Mouse (Mus musculus) kidney, embryonic 14.5 days (tissue): ENCODE results near the gene Tmem140. TPM values are rescaled to one million over a fixed set of nuclear protein-coding genes. Genes with fewer than 3 reads are reported as not detected.

ENCODE experiments used
- ATAC-seq: fragments of 200-750 bp; cut with Nextera tagmentation; 2 replicates; pipeline ENCODE4 v1.8.0; 2017; ENCODE audit warnings: moderate number of reproducible peaks, mild to moderate bottlenecking, moderate TSS enrichment, moderate library complexity; ENCODE audit not compliant: low FRiP score, low TSS enrichment
- H3K27ac ChIP-seq: fragments of 300-500 bp; sonication (generic); 2 replicates; pipeline ENCODE4 v1.5.1; 2014; ENCODE audit warnings: low read depth, mild to moderate bottlenecking, low read length, moderate library complexity, mixed read lengths
- H3K27me3 ChIP-seq: fragments of 300-500 bp; sonication (generic); 2 replicates; pipeline ENCODE4 v1.6.1; 2014; ENCODE audit warnings: mild to moderate bottlenecking, low read length; ENCODE audit not compliant: control insufficient read depth, insufficient read depth
- H3K36me3 ChIP-seq: fragments of 300-500 bp; sonication (generic); 2 replicates; pipeline ENCODE4 v1.6.1; 2014; ENCODE audit warnings: low read length, mixed read lengths; ENCODE audit not compliant: control insufficient read depth, insufficient read depth
- H3K4me1 ChIP-seq: fragments of 300-500 bp; sonication (generic); 2 replicates; pipeline ENCODE4 v1.6.1; 2014; ENCODE audit warnings: low read length, mixed read lengths; ENCODE audit not compliant: control insufficient read depth, insufficient read depth
- H3K4me2 ChIP-seq: fragments of 300-500 bp; sonication (generic); replicated peaks from 2 replicates; pipeline ENCODE4 v1.6.1; 2014; ENCODE audit warnings: low read depth, mild to moderate bottlenecking, low read length
- H3K4me3 ChIP-seq: fragments of 300-500 bp; sonication (generic); 2 replicates; pipeline ENCODE4 v1.5.1; 2014; ENCODE audit warnings: mild to moderate bottlenecking, low read length
- H3K9ac ChIP-seq: fragments of 300-500 bp; sonication (generic); 2 replicates; pipeline ENCODE4 v1.6.1; 2014; ENCODE audit warnings: low read depth, mild to moderate bottlenecking, low read length, moderate library complexity
- H3K9me3 ChIP-seq: fragments of 300-500 bp; sonication (generic); 2 replicates; pipeline ENCODE4 v1.6.1; 2016; ENCODE audit warnings: low read length; ENCODE audit not compliant: control insufficient read depth
- WGBS: fragments of 180-500 bp; shearing (Covaris S2); extraction: QIAGEN DNeasy Blood & Tissue Kit; methylation state at CpG from one replicate; pipeline ENCODE4 v1.1.7; 2014; 5-methylcytosine and 5-hydroxymethylcytosine counted together
- polyA plus RNA-seq: library from polyadenylated mRNA; unstranded; fragments of >200 nt; fragmentation: Nextera tagmentation; extraction: Ambion mirVana; gene quantifications from 2 replicates; pipeline ENCODE4 v1.2.1, GENCODE M21; 2014

The Tmem140 gene
- polyA plus RNA-seq, 1 experiment from 2014 or later = 0.64 TPM

DNA sequence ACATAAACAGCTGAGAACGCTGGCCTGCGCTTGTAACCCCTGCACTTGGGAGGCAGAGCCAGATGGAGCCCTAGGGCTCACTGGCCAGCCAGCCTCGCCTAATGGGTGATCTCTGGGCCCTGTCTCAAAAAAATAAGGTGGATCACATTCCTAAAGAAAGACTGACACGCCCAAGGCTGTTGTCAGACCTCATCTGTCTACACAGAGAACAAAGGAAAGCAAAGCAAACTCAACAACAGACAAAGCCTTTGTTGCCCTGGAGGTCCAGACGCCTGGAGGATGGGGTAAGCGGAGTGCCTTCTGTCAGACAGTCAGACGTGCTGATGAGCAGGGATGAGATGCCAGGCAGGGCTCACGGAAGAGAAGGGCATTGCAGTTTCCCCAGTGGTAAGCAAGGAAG is 3.8 kb downstream of the Tmem140 start:
- H3K27me3 ChIP-seq = no peaks in the 10 kb centered on the region
- H3K4me3 ChIP-seq = no peak overlapping the region
- 65% methylated on average over 8 of the region's 8 CpGs for WGBS
- H3K36me3 ChIP-seq = no peaks in the 10 kb centered on the region
- no peak overlapping the region for H3K4me2 ChIP-seq
- H3K27ac ChIP-seq = 0 out of 2 replicates have a peak overlapping the region, but pooled peaks have one; percentile 6
- no peak for ATAC-seq
- H3K9me3 ChIP-seq = no peaks in the 10 kb centered on the region
- H3K9ac ChIP-seq = no peak overlapping the region
- H3K4me1 ChIP-seq = peaks cover 13% of the 10 kb centered on the region; the same call in 1 of the 2 replicates

DNA sequence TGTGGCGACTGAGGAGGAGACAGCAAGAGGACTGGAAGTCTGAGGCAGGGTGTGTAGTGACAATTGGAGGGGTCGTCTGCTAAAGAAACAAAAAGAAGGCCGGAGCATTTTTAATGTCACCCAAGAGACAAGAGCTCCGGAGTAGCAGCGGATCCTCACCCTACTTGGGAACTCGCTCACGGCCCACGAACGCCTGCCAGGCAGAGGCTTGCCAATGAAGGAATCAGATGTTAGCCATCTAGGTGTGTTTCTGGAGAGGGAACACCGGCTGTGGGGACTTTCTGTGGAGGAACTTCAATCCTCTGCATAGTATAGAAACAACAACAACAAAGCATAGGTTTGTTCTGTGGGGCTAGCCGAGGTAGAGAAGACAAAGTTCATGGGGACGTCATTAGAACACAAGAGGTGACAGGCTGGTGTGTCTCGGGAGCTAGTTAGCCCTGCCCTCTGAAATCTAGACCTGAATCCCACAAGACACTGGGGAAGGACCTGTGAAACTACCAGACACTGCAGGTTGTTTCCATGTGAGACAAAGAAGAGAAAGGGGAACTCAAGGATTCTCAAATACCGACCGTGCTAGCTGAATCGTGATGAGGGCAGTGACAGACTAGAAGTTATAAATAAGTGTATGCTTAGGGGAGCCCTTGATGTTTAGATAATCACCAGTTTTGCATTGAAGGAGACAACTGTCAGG is 4.5 kb downstream of the Tmem140 start:
- 73% methylated on average over 16 of the region's 16 CpGs for WGBS
- ATAC-seq = no peak
- no peak overlapping the region for H3K4me3 ChIP-seq
- no peaks in the 10 kb centered on the region for H3K36me3 ChIP-seq
- H3K4me1 ChIP-seq = peaks cover 13% of the 10 kb centered on the region; the same call in 1 of the 2 replicates
- no peaks in the 10 kb centered on the region for H3K27me3 ChIP-seq
- H3K27ac ChIP-seq = no peak overlapping the region
- H3K4me2 ChIP-seq = no peak overlapping the region
- H3K9ac ChIP-seq = no peak overlapping the region
- H3K9me3 ChIP-seq = no peaks in the 10 kb centered on the region

DNA sequence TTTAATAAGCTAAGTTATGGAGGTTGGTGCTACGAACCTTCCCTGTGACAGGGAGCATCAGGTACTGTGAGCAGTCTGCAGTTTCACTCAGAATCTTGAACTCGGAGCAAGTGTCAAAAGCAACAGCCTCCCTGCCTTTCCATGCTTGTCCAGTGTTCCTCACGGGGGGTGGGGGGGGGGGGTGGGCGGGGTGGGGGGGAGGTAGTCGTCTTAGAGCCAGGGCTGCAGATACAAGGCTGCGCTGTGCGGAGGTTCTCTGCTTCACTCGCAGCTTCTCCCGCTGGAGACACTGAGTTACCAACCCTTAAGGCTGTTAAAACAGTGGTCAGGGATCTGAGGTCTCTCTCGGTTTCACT is 5.0 kb downstream of the Tmem140 start:
- Histone ChIP-seq H3K36me3 (no peaks in the 10 kb centered on the region), H3K4me1 (peaks cover 10% of the 10 kb centered on the region; the same call in 1 of the 2 replicates), H3K9ac (no peak overlapping the region), H3K27me3 (no peaks in the 10 kb centered on the region), H3K9me3 (no peaks in the 10 kb centered on the region), H3K4me2 (no peak overlapping the region), H3K4me3 (no peak overlapping the region), H3K27ac (no peak overlapping the region)
- no peak for ATAC-seq
- WGBS = 81% methylated on average over 9 of the region's 10 CpGs

DNA sequence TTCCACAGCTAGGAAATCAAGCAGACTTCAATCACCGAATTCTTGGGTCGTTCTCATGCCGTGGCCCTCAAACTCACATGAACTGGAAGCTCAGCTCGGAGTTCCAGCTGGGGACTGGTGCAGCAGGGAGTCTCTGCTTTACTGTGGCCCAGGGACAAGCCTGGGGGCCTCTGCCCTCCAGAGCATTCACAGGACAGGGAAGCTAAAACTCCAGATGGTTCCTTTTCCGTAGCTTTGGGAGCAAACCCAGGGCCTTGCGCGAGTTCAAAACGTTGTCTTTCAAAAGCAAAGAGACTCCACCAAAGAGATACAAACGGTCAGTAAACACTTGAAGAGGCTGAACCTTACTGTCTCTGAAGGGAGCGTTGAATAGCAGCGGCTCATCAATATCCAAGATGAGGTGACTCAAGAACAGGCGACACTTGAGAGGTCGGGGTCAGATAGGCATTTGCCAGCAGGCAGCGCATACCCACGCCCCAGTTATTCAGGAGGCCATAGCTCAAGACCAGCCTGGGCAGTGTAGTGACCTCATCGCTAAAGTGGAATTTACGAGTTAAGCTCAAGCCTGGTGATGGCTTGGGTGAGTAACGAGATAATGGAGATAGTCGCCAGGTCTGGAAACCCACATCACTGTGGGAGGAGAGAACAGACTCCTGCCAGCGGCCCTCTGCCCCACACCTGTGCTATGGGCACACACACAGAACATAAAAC is 5.7 kb downstream of the Tmem140 start:
- H3K27ac ChIP-seq = no peak overlapping the region
- 80% methylated on average over 20 of the region's 20 CpGs for WGBS
- no peaks in the 10 kb centered on the region for H3K9me3 ChIP-seq
- peaks cover 6% of the 10 kb centered on the region; the same call in 1 of the 2 replicates for H3K4me1 ChIP-seq
- H3K4me2 ChIP-seq = no peak overlapping the region
- H3K36me3 ChIP-seq = 0 out of 2 replicates have a peak, but pooled peaks cover 4% of the 10 kb centered on the region
- no peak overlapping the region for H3K9ac ChIP-seq
- H3K4me3 ChIP-seq = no peak overlapping the region
- H3K27me3 ChIP-seq = no peaks in the 10 kb centered on the region
- ATAC-seq = no peak

DNA sequence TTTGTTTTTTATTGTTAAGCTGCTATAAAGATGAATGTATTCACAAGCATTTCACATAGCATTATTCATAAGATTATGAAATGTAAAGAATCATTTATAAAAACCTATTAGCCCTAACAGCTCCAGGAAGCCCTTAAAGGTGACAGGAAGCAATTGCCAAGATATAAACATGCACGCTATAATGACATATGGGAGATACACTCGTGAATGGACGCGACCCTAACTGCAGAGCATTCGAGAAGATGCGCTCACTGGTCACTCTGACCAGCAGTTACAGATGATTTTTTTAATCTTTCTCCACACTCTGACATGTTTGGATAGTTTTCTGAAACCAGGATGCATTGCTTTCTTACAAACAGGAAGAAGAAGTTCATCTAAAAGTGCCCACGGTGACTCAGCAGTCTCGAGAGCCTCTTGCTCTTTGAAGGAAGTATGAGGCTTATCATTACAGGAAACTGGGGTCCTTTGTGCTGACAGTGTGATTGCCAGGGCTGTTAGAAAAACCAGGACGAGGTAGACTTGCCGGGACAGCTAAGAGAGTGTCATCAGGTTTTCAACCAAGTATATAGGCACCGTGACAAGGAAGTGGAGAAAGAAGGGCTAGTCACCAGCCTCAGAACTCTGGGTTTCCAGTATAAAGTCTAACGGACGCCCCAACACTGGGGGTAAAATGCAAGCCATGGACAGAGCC is 6.4 kb downstream of the Tmem140 start:
- no peak overlapping the region for H3K27ac ChIP-seq
- 67% methylated on average over 13 of the region's 13 CpGs for WGBS

DNA sequence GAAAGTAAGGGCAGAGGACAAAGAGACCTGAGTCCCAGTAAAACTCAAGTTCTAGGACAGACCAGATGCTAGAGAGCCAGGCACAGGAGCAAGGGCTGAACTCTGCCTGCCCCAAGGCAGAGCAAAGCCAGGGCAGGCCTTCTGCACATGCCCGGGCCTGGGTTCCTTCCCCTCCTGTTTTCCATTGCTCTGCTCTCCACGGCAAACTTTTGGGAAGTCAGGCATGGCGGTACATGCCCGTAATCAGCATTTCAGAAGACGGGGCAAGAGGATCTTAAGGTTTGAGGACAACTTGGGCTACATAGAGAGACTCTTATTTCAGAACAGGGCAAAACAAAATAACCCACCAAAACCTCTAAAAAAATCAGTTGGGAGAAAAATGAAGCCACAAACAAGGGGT is 7.2 kb downstream of the Tmem140 start:
- no peak for ATAC-seq
- Histone ChIP-seq H3K4me2 (no peak overlapping the region), H3K9ac (no peak overlapping the region), H3K27me3 (no peaks in the 10 kb centered on the region), H3K4me3 (no peak overlapping the region), H3K9me3 (no peaks in the 10 kb centered on the region), H3K36me3 (0 out of 2 replicates have a peak, but pooled peaks cover 4% of the 10 kb centered on the region), H3K4me1 (peaks cover 3% of the 10 kb centered on the region; the same call in 1 of the 2 replicates), H3K27ac (no peak overlapping the region)
- WGBS = 85% methylated on average over 5 of the region's 5 CpGs

More for the DNA sequence above, 6.4 kb downstream of the Tmem140 start:
- no peaks in the 10 kb centered on the region for H3K27me3 ChIP-seq
- H3K4me2 ChIP-seq = no peak overlapping the region
- H3K36me3 ChIP-seq = 0 out of 2 replicates have a peak, but pooled peaks cover 4% of the 10 kb centered on the region
- ATAC-seq = no peak
- no peaks in the 10 kb centered on the region for H3K9me3 ChIP-seq
- peaks cover 4% of the 10 kb centered on the region; the same call in 1 of the 2 replicates for H3K4me1 ChIP-seq
- no peak overlapping the region for H3K9ac ChIP-seq
- H3K4me3 ChIP-seq = no peak overlapping the region

DNA sequence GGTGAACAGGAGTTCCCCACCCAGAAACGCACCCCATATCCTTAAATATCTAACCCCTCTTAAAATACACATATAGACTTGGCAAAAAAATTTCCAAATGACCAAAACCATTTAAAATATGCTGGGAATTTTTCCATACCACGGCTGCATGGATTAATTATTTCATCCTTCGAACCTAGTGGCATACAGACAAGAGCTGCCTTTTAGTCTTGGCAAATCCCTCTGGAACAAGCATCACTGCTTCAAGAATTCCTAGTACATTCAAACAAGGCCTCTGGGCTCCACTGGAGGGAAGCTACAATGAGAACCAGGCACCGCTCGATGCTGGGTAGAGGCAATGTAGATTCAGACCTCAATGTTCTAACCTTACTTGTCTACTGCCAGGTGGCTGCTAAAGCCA is 7.8 kb downstream of the Tmem140 start:
- no peak for ATAC-seq
- Histone ChIP-seq H3K4me2 (no peak overlapping the region), H3K36me3 (0 out of 2 replicates have a peak, but pooled peaks cover 4% of the 10 kb centered on the region), H3K9me3 (no peaks in the 10 kb centered on the region), H3K9ac (no peak overlapping the region), H3K4me3 (no peak overlapping the region), H3K4me1 (no peaks in the 10 kb centered on the region; the same call in 1 of the 2 replicates), H3K27me3 (no peaks in the 10 kb centered on the region), H3K27ac (no peak overlapping the region)
- WGBS = 82% methylated on average over 5 of the region's 5 CpGs

DNA sequence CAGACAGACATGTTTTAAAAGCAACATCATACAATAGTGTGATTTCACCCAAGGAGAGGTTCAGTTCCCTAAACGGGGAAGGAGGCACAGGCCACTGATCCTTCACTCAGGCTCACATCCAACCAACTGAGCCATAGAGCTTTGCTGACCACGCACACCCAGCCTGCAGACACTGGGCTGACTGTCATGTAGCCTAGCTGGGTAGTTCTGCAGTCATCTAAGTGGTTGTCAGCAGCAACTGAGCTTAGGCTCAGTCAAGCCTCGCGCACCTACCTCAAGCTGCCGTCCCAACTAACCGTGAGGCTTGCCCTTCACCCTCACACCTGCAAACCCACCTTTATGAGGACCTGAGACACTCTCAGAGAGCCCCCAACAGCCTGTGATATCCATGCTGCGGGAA is 9.0 kb downstream of the Tmem140 start:
- Histone ChIP-seq H3K4me3 (no peak overlapping the region), H3K9ac (no peak overlapping the region), H3K36me3 (0 out of 2 replicates have a peak, but pooled peaks cover 4% of the 10 kb centered on the region), H3K9me3 (no peaks in the 10 kb centered on the region), H3K27me3 (no peaks in the 10 kb centered on the region), H3K4me2 (no peak overlapping the region), H3K4me1 (peaks cover 10% of the 10 kb centered on the region), H3K27ac (no peak overlapping the region)
- no peak for ATAC-seq
- WGBS = 87% methylated on average over 7 of the region's 7 CpGs
